Mouse (Mus musculus) hindbrain, embryonic 11.5 days (tissue): ENCODE results near the gene Sco1. TPM values are rescaled to one million over a fixed set of nuclear protein-coding genes. Genes with fewer than 3 reads are reported as not detected.

Experiments used
- ATAC-seq: fragments of 200-750 bp; cut with Nextera tagmentation; 2 replicates; pipeline ENCODE4 v1.8.0; 2017; ENCODE audit warnings: mild to moderate bottlenecking, moderate TSS enrichment, moderate library complexity; ENCODE audit not compliant: low FRiP score
- DNase-seq: peaks from one replicate; pipeline ENCODE4 v3.0.0-alpha.2; 2015; ENCODE audit warnings: low spot score
- H3K27ac ChIP-seq: fragments of 300-500 bp; sonication (generic); 2 replicates; pipeline ENCODE4 v1.5.1; 2014; ENCODE audit warnings: mild to moderate bottlenecking, low read depth, low read length
- H3K27me3 ChIP-seq: fragments of 300-500 bp; sonication (generic); 2 replicates; pipeline ENCODE4 v1.6.1; 2014; ENCODE audit warnings: mild to moderate bottlenecking, low read length, moderate library complexity, mixed read lengths; ENCODE audit not compliant: control insufficient read depth, insufficient read depth
- H3K36me3 ChIP-seq: fragments of 300-500 bp; sonication (generic); 2 replicates; pipeline ENCODE4 v1.6.1; 2014; ENCODE audit warnings: mild to moderate bottlenecking, low read length, moderate library complexity, mixed read lengths; ENCODE audit not compliant: control insufficient read depth, insufficient read depth
- H3K4me1 ChIP-seq: fragments of 300-500 bp; sonication (generic); replicated peaks from 2 replicates; pipeline ENCODE4 v1.6.1; 2014; ENCODE audit warnings: low read length, mixed read lengths; ENCODE audit not compliant: control insufficient read depth, insufficient read depth
- H3K4me2 ChIP-seq: fragments of 300-500 bp; sonication (generic); replicated peaks from 2 replicates; pipeline ENCODE4 v1.6.1; 2014; ENCODE audit warnings: mild to moderate bottlenecking, low read depth, low read length
- H3K4me3 ChIP-seq: fragments of 300-500 bp; sonication (generic); 2 replicates; pipeline ENCODE4 v1.5.1; 2014; ENCODE audit warnings: low read depth, low read length
- H3K9ac ChIP-seq: fragments of 300-500 bp; sonication (generic); 2 replicates; pipeline ENCODE4 v1.6.1; 2014; ENCODE audit warnings: low read depth, low read length
- H3K9me3 ChIP-seq: fragments of 300-500 bp; sonication (generic); 2 replicates; pipeline ENCODE4 v1.6.1; 2016; ENCODE audit warnings: low read length; ENCODE audit not compliant: control insufficient read depth
- WGBS: fragments of 180-500 bp; shearing (Covaris S2); extraction: QIAGEN DNeasy Blood & Tissue Kit; methylation state at CpG from one replicate; pipeline ENCODE4 v1.1.7; 2014; 5-methylcytosine and 5-hydroxymethylcytosine counted together
- polyA plus RNA-seq: library from polyadenylated mRNA; unstranded; fragments of >200 nt; fragmentation: Nextera tagmentation; extraction: Ambion mirVana; gene quantifications from 2 replicates; pipeline ENCODE4 v1.2.1, GENCODE M21; 2014

The Sco1 gene
- polyA plus RNA-seq, 1 experiment from 2014 or later, result 20.0 TPM

DNA sequence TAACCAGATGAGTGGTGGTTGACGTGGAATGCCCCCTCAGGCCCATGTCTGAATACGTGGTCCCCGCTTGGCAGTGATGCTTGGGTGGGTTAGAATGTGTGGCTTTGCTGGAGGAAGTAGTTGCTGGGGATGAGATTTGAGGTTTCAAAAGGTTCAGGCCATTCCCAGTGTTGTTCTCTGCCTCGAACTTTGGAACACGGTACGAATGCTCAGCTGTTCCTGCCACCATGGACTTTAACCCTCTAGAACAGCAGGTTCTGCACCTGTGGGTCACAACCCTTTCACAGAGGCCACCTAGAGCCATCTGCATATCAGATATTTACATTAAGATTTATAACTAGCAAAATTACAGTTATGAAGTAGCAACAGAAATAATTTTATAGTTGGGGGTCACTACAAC lies 16.2 kb upstream of the Sco1 start:
- 93% methylated on average over 6 of the region's 6 CpGs for whole genome bisulfite sequencing
- no peak for ATAC-seq
- Histone ChIP-seq H3K9me3 (no peaks in the 10 kb centered on the region), H3K27ac (no peak overlapping the region), H3K4me2 (no peak overlapping the region), H3K4me1 (no peaks in the 10 kb centered on the region), H3K27me3 (no peaks in the 10 kb centered on the region), H3K4me3 (no peak overlapping the region), H3K9ac (no peak overlapping the region), H3K36me3 (no peaks in the 10 kb centered on the region)
- DNase-seq, result no peak

GRCm38 (mm10) chr11:67036892-67037291 lies 15.6 kb upstream of the Sco1 start:
- Histone ChIP-seq H3K27me3 (no peaks in the 10 kb centered on the region), H3K4me2 (no peak overlapping the region), H3K9me3 (no peaks in the 10 kb centered on the region), H3K9ac (no peak overlapping the region), H3K36me3 (no peaks in the 10 kb centered on the region), H3K4me3 (no peak overlapping the region), H3K27ac (no peak overlapping the region), H3K4me1 (no peaks in the 10 kb centered on the region)
- 93% methylated on average over 9 of the region's 9 CpGs for WGBS
- ATAC-seq (no peak), DNase-seq (no peak)

DNA sequence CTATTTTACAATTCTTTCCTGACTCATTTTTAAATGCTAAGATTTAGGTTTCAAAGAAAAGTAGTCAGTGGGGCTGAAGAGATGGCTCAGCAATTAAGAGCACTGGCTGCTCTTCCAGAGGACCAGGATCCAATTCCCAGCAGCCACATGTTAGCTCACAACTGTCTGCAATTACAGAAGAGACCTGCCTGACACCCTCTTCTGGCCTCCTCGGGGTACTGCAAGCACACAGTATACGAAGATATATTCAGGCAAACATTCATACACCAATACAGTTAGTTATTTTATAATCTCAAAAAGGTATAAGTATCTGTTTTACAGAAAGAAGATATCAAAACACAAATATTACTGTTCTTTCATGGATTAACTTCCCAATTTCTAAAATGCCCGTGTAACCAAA lies 12.7 kb upstream of the Sco1 start:
- H3K4me1 ChIP-seq, result no peaks in the 10 kb centered on the region
- no peak for ATAC-seq
- no peaks in the 10 kb centered on the region for H3K27me3 ChIP-seq
- 94% methylated on average over 3 of the region's 3 CpGs for WGBS
- no peaks in the 10 kb centered on the region for H3K9me3 ChIP-seq
- DNase-seq, result no peak
- no peaks in the 10 kb centered on the region for H3K36me3 ChIP-seq
- H3K9ac ChIP-seq, result no peak overlapping the region
- no peak overlapping the region for H3K4me3 ChIP-seq
- no peak overlapping the region for H3K4me2 ChIP-seq
- H3K27ac ChIP-seq, result no peak overlapping the region

DNA sequence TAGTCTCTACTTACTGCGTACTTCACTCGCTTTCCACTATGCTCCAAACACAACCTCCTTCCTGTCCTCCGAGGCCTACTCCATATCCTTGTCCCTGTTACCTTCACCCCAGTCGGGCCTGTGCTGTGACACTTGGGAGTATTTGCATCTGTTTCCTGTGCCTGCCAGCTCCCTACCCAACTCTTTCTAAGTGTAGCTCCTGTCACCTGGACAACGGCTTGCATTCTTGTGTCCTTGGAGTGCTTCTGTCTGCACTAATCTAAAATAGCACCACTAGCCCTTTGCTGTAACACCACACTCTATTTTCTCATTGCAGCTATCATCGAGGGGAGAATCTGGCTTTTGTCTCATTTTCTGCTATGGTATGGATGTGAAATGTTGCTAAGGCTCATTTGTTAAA lies 12.0 kb upstream of the Sco1 start:
- Histone ChIP-seq H3K9ac (no peak overlapping the region), H3K4me1 (no peaks in the 10 kb centered on the region), H3K4me2 (no peak overlapping the region), H3K27ac (no peak overlapping the region), H3K27me3 (no peaks in the 10 kb centered on the region), H3K9me3 (no peaks in the 10 kb centered on the region), H3K4me3 (no peak overlapping the region), H3K36me3 (no peaks in the 10 kb centered on the region)
- WGBS, result 94% methylated on average over 6 of the region's 6 CpGs
- ATAC-seq (no peak), DNase-seq (no peak)

DNA sequence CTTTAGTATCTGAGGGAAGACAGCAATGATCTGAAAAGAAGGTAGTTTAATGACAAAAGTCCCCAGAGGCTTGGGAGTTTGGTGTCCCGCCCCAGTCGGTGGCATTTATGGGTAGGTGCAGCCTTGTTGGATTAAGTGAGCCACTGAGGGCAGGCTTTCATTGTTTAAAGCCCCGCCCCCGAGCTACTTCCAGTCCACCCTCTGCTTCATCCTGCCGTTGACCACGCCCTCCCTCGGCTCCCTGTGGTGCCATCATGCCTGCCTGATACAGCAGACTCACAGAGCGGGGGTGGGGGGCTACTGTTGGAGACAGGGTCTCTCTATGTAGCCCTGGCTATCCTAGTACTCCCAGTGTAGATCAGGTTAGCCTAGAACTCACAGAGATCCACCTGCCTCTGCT lies 9.5 kb upstream of the Sco1 start:
- Histone ChIP-seq H3K9me3 (no peaks in the 10 kb centered on the region), H3K4me1 (no peaks in the 10 kb centered on the region), H3K9ac (no peak overlapping the region), H3K4me2 (no peak overlapping the region), H3K36me3 (no peaks in the 10 kb centered on the region), H3K27ac (no peak overlapping the region), H3K27me3 (no peaks in the 10 kb centered on the region), H3K4me3 (no peak overlapping the region)
- DNase-seq (no peak), ATAC-seq (no peak; the same call in 1 of the 2 replicates)
- 43% methylated on average over 8 of the region's 8 CpGs for WGBS

GRCm38 (mm10) chr11:67044959-67045358 lies 7.5 kb upstream of the Sco1 start:
- Histone ChIP-seq H3K4me2 (no peak overlapping the region), H3K27me3 (no peaks in the 10 kb centered on the region), H3K36me3 (no peaks in the 10 kb centered on the region), H3K4me1 (no peaks in the 10 kb centered on the region), H3K27ac (no peak overlapping the region), H3K9me3 (no peaks in the 10 kb centered on the region), H3K9ac (no peak overlapping the region), H3K4me3 (no peak overlapping the region)
- WGBS, result 82% methylated on average over 6 of the region's 6 CpGs
- ATAC-seq (no peak), DNase-seq (no peak)

DNA sequence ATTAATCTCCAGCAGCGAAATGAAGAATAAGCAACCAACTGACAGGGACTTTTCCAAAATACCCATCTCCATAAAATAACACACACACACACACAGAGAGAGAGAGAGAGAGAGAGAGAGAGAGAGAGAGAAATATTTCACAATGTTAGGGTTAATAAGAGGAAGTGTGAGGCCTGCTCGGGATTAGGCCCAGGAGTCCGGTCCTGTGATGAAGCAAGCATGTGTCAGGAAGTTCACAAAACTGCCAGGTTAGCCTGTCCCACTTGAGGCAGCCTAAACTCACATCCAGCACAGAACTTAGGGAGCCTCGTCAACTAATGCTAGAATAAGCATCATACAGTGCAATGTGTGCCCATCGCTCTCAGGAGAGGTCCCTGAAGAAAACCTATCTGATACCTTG lies 5.3 kb upstream of the Sco1 start:
- no peak for ATAC-seq
- H3K27me3 ChIP-seq, result no peaks in the 10 kb centered on the region
- H3K4me1 ChIP-seq, result no peaks in the 10 kb centered on the region
- H3K36me3 ChIP-seq, result no peaks in the 10 kb centered on the region
- no peak overlapping the region for H3K4me2 ChIP-seq
- no peak overlapping the region for H3K9ac ChIP-seq
- H3K4me3 ChIP-seq, result no peak overlapping the region
- WGBS, result 92% methylated on average over 5 of the region's 5 CpGs
- H3K9me3 ChIP-seq, result no peaks in the 10 kb centered on the region
- H3K27ac ChIP-seq, result no peak overlapping the region
- no peak for DNase-seq

DNA sequence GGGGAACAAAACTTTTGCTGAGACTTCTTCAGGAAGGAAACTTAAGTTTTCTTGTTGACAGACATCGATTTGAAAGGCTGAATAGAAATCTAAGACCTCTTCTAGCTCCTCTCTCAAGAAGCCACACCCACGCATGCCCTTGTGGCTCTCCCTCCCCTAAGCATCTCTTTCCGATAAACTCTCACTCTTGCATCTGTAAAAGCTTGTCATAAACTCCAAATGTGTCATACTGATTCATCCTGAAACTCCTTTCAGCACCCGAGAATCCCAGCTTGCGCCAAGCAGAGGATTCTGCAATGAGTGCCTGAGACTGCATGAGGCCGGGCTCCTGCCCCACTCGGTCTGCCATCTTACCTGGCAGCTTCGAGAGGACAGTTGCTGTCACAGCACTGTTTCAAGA lies 4.0 kb upstream of the Sco1 start:
- H3K27me3 ChIP-seq, result no peaks in the 10 kb centered on the region
- H3K4me3 ChIP-seq, result no peak overlapping the region
- no peaks in the 10 kb centered on the region for H3K36me3 ChIP-seq
- no peak overlapping the region for H3K27ac ChIP-seq
- H3K4me1 ChIP-seq, result no peaks in the 10 kb centered on the region; the same call in 1 of the 2 replicates
- ATAC-seq, result no peak
- no peak overlapping the region for H3K4me2 ChIP-seq
- no peaks in the 10 kb centered on the region for H3K9me3 ChIP-seq
- WGBS, result 90% methylated on average over 8 of the region's 8 CpGs
- DNase-seq, result no peak
- no peak overlapping the region for H3K9ac ChIP-seq

GRCm38 (mm10) chr11:67049256-67049655 lies 3.2 kb upstream of the Sco1 start:
- H3K4me2 ChIP-seq, result no peak overlapping the region
- 89% methylated on average over 3 of the region's 3 CpGs for WGBS
- H3K4me1 ChIP-seq, result no peaks in the 10 kb centered on the region; the same call in 1 of the 2 replicates
- ATAC-seq (no peak), DNase-seq (no peak)
- no peaks in the 10 kb centered on the region for H3K9me3 ChIP-seq
- H3K36me3 ChIP-seq, result no peaks in the 10 kb centered on the region
- H3K9ac ChIP-seq, result no peak overlapping the region
- H3K27me3 ChIP-seq, result no peaks in the 10 kb centered on the region
- no peak overlapping the region for H3K4me3 ChIP-seq
- no peak overlapping the region for H3K27ac ChIP-seq
